Mouse (Mus musculus) CH12.LX (cell line): ENCODE measurements at regions not wholly inside any gene's neighbourhood (a gene's known extent, or its start where the extent isn't known, plus 50 kb on each side); places are given as distances from the start of the nearest gene placed in this dataset.

Source experiments
- DNase-seq: peaks from one replicate; pipeline ENCODE4 v3.0.0-alpha.2; 2013; ENCODE audit errors: extremely low read depth
- H3K27ac ChIP-seq: 2 replicates; pipeline ENCODE4 v1.5.1; 2012; ENCODE audit warnings: low read depth, mild to moderate bottlenecking, control low read depth, moderate library complexity; ENCODE audit not compliant: insufficient read depth
- H3K27me3 ChIP-seq: replicated peaks from 2 replicates; pipeline ENCODE3; 2012; ENCODE audit warnings: inconsistent platforms
- H3K36me3 ChIP-seq, 2 experiments: replicated peaks in 1 of 2; 2 replicates each; pipeline versions ENCODE3 to v1.6.1; 2012; ENCODE audit warnings: inconsistent platforms in 1 of 2, low read length in 1 of 2, mild to moderate bottlenecking in 1 of 2, mixed read lengths in 1 of 2, moderate library complexity in 1 of 2; ENCODE audit not compliant: control insufficient read depth in 1 of 2, insufficient read depth in 1 of 2
- H3K4me1 ChIP-seq, 2 experiments: 2 replicates each; pipeline ENCODE4 v1.6.1; 2012; ENCODE audit warnings: inconsistent platforms in 1 of 2, moderate library complexity in 1 of 2; ENCODE audit not compliant: insufficient read depth in 2 of 2, control insufficient read depth in 1 of 2
- H3K4me2 ChIP-seq: 2 replicates; pipeline ENCODE4 v1.6.1; 2012; ENCODE audit warnings: low read depth, mild to moderate bottlenecking, control low read depth; ENCODE audit not compliant: poor library complexity, insufficient read depth, severe bottlenecking
- H3K4me3 ChIP-seq, 3 experiments: fragments of 150-350 bp in 1 of 3; sonication (generic) in 1 of 3; replicated peaks in 1 of 3; 2 replicates each; pipeline versions ENCODE3 to v1.5.1; 2011 to 2012; ENCODE audit warnings: low read depth in 2 of 3, low read length in 2 of 3, mild to moderate bottlenecking in 2 of 3, moderate library complexity in 2 of 3, control low read depth in 1 of 3, improper control_type of control experiment in 1 of 3, inconsistent platforms in 1 of 3, mixed read lengths in 1 of 3; ENCODE audit not compliant: poor library complexity in 1 of 3
- H3K79me2 ChIP-seq: replicated peaks from 2 replicates; pipeline ENCODE4 v1.6.1; 2012; ENCODE audit warnings: mild to moderate bottlenecking, moderate library complexity; ENCODE audit not compliant: control insufficient read depth, poor library complexity, insufficient read depth, severe bottlenecking; ENCODE audit errors: extremely low read depth
- H3K9ac ChIP-seq: 2 replicates; pipeline ENCODE4 v1.6.1; 2012; ENCODE audit warnings: low read depth, mild to moderate bottlenecking, control low read depth, moderate library complexity; ENCODE audit not compliant: insufficient read depth
- H3K9me3 ChIP-seq: replicated peaks from 2 replicates; pipeline ENCODE3; 2012; ENCODE audit warnings: low read length, inconsistent platforms, mixed read lengths
- CHD2 ChIP-seq: IDR thresholded peaks from 2 replicates; pipeline ENCODE4 v1.6.1; 2011; ENCODE audit warnings: low read length, improper control_type of control experiment
- CTCF ChIP-seq, 2 experiments: IDR thresholded peaks in 1 of 2; conservative IDR thresholded peaks in 1 of 2; 2 replicates each; pipeline ENCODE4 v1.5.1; 2011 to 2012; ENCODE audit warnings: low read depth in 2 of 2, low read length in 2 of 2, improper control_type of control experiment in 1 of 2, inconsistent platforms in 1 of 2, mild to moderate bottlenecking in 1 of 2, moderate library complexity in 1 of 2
- ELF1 ChIP-seq: IDR thresholded peaks from 2 replicates; pipeline ENCODE4 v1.6.1; 2014; ENCODE audit warnings: low read depth, mild to moderate bottlenecking, inconsistent platforms, low read length, improper control_type of control experiment
- EP300 ChIP-seq: IDR thresholded peaks from 2 replicates; pipeline ENCODE4 v1.6.1; 2011; ENCODE audit warnings: low read length, improper control_type of control experiment
- GABPA ChIP-seq: IDR thresholded peaks from 2 replicates; pipeline ENCODE4 v1.6.1; 2012; ENCODE audit warnings: low read depth, low read length, improper control_type of control experiment, inconsistent platforms; ENCODE audit not compliant: insufficient replicate concordance
- IRF4 ChIP-seq: IDR thresholded peaks from 2 replicates; pipeline ENCODE4 v1.6.1; 2014; ENCODE audit warnings: low read depth, mild to moderate bottlenecking, inconsistent platforms, low read length, improper control_type of control experiment
- JUN ChIP-seq: IDR thresholded peaks from 2 replicates; pipeline ENCODE4 v1.6.1; 2011; ENCODE audit warnings: low read depth, mild to moderate bottlenecking, low read length, improper control_type of control experiment, moderate library complexity; ENCODE audit not compliant: insufficient read depth
- JUND ChIP-seq: conservative IDR thresholded peaks from 2 replicates; pipeline ENCODE4 v1.6.1; 2011; ENCODE audit warnings: low read depth, low read length, improper control_type of control experiment
- MAFK ChIP-seq: IDR thresholded peaks from 2 replicates; pipeline ENCODE4 v1.6.1; 2011; ENCODE audit warnings: low read length, improper control_type of control experiment; ENCODE audit not compliant: insufficient replicate concordance
- MEF2A ChIP-seq: IDR thresholded peaks from 2 replicates; pipeline ENCODE4 v1.6.1; 2014; ENCODE audit warnings: low read depth, mild to moderate bottlenecking, inconsistent platforms, low read length, improper control_type of control experiment, borderline replicate concordance
- NELFE ChIP-seq: IDR thresholded peaks from 2 replicates; pipeline ENCODE4 v1.6.1; 2011; ENCODE audit warnings: low read depth, low read length, improper control_type of control experiment
- NRF1 ChIP-seq: IDR thresholded peaks from 2 replicates; pipeline ENCODE4 v1.6.1; 2014; ENCODE audit warnings: low read depth, mild to moderate bottlenecking, inconsistent platforms, low read length, improper control_type of control experiment, moderate library complexity
- RAD21 ChIP-seq: IDR thresholded peaks from 2 replicates; pipeline ENCODE4 v1.6.1; 2011; ENCODE audit warnings: low read depth, mild to moderate bottlenecking, low read length, improper control_type of control experiment, moderate library complexity
- RCOR1 ChIP-seq: conservative IDR thresholded peaks from 2 replicates; pipeline ENCODE4 v1.6.1; 2012; ENCODE audit warnings: low read depth, mild to moderate bottlenecking, inconsistent platforms, low read length, improper control_type of control experiment
- SMC3 ChIP-seq: IDR thresholded peaks from 2 replicates; pipeline ENCODE4 v1.6.1; 2011; ENCODE audit warnings: low read depth, low read length, improper control_type of control experiment
- TBP ChIP-seq: conservative IDR thresholded peaks from 2 replicates; pipeline ENCODE4 v1.6.1; 2011; ENCODE audit warnings: low read depth, low read length, improper control_type of control experiment
- TCF12 ChIP-seq: IDR thresholded peaks from 2 replicates; pipeline ENCODE4 v1.6.1; 2014; ENCODE audit warnings: low read depth, mild to moderate bottlenecking, inconsistent platforms, low read length, improper control_type of control experiment
- UBTF ChIP-seq: IDR thresholded peaks from 2 replicates; pipeline ENCODE4 v1.6.1; 2012; ENCODE audit warnings: low read depth, mild to moderate bottlenecking, inconsistent platforms, low read length, improper control_type of control experiment, moderate library complexity
- USF2 ChIP-seq: conservative IDR thresholded peaks from 2 replicates; pipeline ENCODE4 v1.6.1; 2011; ENCODE audit warnings: low read depth, low read length, improper control_type of control experiment
- ZC3H11A ChIP-seq: IDR thresholded peaks from 2 replicates; pipeline ENCODE4 v1.6.1; 2012; ENCODE audit warnings: low read depth, mild to moderate bottlenecking, inconsistent platforms, low read length, improper control_type of control experiment
- ZKSCAN1 ChIP-seq: IDR thresholded peaks from 2 replicates; pipeline ENCODE4 v1.6.1; 2012; ENCODE audit warnings: low read depth, inconsistent platforms, low read length, improper control_type of control experiment, borderline replicate concordance
- dilution Hi-C: fragments of 300-500 bp; cut with MboI; formaldehyde crosslinking; loops from 2 replicates; pipeline ENCODE4 v1.14.3; 2020; ENCODE audit warnings: low sequenced_read_pairs; ENCODE audit not compliant: extremely low pct_unique_long_range_greater_than_20kb, extremely low pct_ligation_motif_present
- in situ Hi-C: fragments of 300-500 bp; cut with MboI; formaldehyde crosslinking; loops from 3 replicates; pipeline ENCODE4 v1.14.3; 2019; ENCODE audit warnings: low sequenced_read_pairs, low pct_ligation_motif_present, low pct_unique_long_range_greater_than_20kb, mixed read lengths

DNA sequence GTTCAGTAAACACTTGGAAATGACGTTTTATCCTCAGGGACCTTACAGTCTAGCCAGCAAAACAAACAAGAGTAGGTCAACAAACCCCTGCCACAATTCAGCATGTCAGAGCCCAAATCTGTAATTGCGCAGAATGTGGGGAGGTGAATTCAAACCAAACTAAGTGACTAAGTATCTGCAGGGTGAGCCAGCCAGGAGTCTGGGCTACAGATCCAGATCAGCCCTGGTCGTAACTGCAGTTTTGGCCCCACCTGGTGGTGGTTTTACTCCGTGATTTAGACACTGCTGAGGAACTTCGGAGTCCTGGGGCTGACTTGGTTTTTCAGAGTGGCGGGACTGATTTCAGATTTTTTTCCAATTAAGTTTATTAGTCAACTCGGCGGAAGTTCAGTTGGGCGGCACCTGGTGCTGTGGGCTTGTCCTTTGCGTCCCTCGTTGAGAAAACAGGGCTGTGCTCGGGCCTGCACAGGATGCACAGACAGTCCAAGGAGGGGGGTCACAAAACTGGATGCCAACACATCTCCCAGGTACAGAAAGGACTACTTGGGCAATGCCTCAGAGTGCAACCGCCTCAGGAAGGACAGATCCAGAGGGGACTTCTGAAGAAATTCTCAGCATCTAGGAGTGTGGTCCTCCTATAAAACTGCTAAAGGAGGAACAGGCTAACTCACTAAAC, 107.6 kb upstream of the 1700066M21Rik start:
- TF ChIP-seq RAD21: peak; percentile 77
- peak; percentile 37 for TF ChIP-seq ZC3H11A
- no peak for TF ChIP-seq CHD2
- TF ChIP-seq CTCF (conservative IDR thresholded peaks at IDR 0.05 in 1 of 2, IDR thresholded peaks at IDR 0.05 in 1 of 2; ENCODE audit: low read depth in 2 of 2, low read length in 2 of 2): peak in 1 of 2 experiments; percentile 80; a peak in 2 of 4 replicates
- TF ChIP-seq SMC3: peak; percentile 77
- Histone ChIP-seq H3K27ac (no peak overlapping the region), H3K4me2 (no peak overlapping the region), H3K4me3 (no peak overlapping the region), H3K36me3 (no peaks in the 10 kb centered on the region), H3K9me3 (no peaks in the 10 kb centered on the region), H3K9ac (no peak overlapping the region), H3K79me2 (no peaks in the 10 kb centered on the region), H3K27me3 (no peaks in the 10 kb centered on the region), H3K4me1 (no peaks in the 10 kb centered on the region)
- in situ Hi-C loops (no loop called here), dilution Hi-C loops (no loop called here)
- DNase-seq: peak; percentile 58

DNA sequence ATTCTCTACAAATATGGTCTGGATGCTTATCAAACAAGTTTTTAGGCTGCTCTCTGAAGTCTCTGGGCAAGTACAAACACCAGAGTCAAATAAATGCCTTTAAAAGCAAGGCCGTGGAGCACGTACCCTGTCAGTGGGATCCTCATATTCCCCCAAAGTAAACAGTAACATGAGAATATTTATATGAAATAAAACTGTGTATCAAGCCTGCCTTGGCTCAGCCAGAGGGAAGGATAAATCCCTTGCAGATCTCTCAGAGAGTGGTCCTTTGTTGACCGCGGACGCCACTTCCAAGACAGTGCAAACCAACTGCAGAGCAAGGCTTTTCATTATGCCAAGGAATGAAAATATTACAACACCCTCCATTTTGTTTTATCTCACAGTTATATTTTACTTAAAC, 104.8 kb upstream of the 1700066M21Rik start:
- no peak overlapping the region for H3K4me3 ChIP-seq
- dilution Hi-C loops (no loop called here), in situ Hi-C loops (no loop called here)
- TF ChIP-seq MEF2A: no peak
- no peak for TF ChIP-seq ELF1
- no peak for TF ChIP-seq ZKSCAN1
- TF ChIP-seq UBTF: no peak
- no peak for TF ChIP-seq TBP
- TF ChIP-seq CHD2: no peak
- no peaks in the 10 kb centered on the region for H3K36me3 ChIP-seq
- no peaks in the 10 kb centered on the region for H3K4me1 ChIP-seq
- no peak overlapping the region for H3K9ac ChIP-seq
- H3K4me2 ChIP-seq: no peak overlapping the region
- no peak overlapping the region for H3K27ac ChIP-seq
- no peaks in the 10 kb centered on the region for H3K27me3 ChIP-seq
- H3K79me2 ChIP-seq: no peaks in the 10 kb centered on the region
- DNase-seq: no peak
- no peaks in the 10 kb centered on the region for H3K9me3 ChIP-seq

DNA sequence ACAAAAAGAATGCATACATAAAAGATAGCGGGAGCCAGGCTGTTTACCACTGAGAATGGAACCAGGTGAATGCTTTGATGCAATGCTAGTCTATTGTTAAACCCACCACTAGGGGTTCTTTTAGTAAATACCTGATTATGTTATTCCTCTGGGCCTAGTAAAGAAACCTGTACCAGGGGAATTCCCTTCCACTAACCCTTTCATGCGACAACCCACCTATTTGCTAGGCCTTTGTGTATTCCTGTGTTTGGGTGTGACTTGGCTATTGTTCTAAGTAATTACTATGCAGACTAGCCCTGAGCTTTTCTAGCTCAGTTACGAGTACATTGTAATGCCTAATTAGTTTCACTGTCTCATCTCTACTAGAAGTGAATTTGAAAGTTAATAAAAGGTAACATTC, 95.9 kb upstream of the 1700066M21Rik start:
- dilution Hi-C loops: no loop called here
- H3K9me3 ChIP-seq: no peaks in the 10 kb centered on the region
- H3K36me3 ChIP-seq: no peaks in the 10 kb centered on the region
- TF ChIP-seq NRF1: no peak
- TF ChIP-seq MEF2A: no peak
- no peak for TF ChIP-seq NELFE
- no peak for TF ChIP-seq TCF12
- no peak for TF ChIP-seq JUND
- no peak for TF ChIP-seq ZKSCAN1
- no peak for TF ChIP-seq GABPA
- TF ChIP-seq EP300: no peak
- no peak for TF ChIP-seq RAD21
- TF ChIP-seq MAFK: no peak
- no peak for TF ChIP-seq IRF4
- no peak for TF ChIP-seq RCOR1
- no peak for TF ChIP-seq JUN
- no peak for TF ChIP-seq USF2
- no peak overlapping the region for H3K4me3 ChIP-seq
- no peaks in the 10 kb centered on the region for H3K4me1 ChIP-seq
- no peaks in the 10 kb centered on the region for H3K27me3 ChIP-seq
- H3K27ac ChIP-seq: no peak overlapping the region
- H3K9ac ChIP-seq: no peak overlapping the region
- in situ Hi-C loops: no loop called here
- DNase-seq: no peak
- no peaks in the 10 kb centered on the region for H3K79me2 ChIP-seq
- no peak overlapping the region for H3K4me2 ChIP-seq
